Mouse (Mus musculus): Measurements from ENCODE around the gene Mrpl24.

Gene Mrpl24

DNA sequence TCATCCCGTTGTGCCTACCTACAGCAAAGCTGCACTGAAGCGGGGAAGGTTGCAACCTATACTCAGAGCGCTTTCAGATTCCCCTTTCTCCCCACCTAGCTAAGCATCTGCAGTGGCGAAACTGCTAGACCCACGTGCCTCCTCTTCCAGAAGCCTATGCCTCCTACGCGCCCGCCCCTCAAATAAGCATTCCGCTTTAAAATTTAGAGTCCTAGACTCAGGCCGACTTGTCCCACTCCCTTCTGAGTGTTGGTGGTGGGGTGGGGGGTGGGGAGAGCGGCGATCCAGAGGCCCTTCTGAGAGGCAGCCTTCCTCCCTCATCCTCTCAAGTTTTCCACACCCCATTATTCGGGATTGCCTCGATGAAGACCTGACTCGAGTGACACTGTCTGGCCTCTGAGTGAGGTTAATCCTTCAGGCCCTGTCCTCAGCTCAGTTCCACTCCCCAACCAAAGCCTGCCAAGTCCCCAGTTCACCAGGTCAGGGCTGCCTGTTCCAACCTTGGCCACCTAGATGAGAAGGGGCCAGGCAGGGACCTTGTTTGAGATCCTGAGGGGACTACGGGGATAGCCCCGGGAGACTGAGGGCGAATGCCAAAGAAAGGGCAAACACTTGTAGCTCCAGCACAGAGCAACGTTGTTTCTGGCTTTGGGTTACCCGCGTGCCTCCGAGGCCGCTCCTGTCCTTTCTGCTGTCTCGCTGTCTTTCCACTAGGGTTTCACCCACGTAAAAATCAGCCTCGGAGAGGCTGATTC lies 27.9 kb downstream of the Mrpl24 start:
- DNase-seq (ENCODE audit: low spot score in 2 of 2) = no peak

DNA sequence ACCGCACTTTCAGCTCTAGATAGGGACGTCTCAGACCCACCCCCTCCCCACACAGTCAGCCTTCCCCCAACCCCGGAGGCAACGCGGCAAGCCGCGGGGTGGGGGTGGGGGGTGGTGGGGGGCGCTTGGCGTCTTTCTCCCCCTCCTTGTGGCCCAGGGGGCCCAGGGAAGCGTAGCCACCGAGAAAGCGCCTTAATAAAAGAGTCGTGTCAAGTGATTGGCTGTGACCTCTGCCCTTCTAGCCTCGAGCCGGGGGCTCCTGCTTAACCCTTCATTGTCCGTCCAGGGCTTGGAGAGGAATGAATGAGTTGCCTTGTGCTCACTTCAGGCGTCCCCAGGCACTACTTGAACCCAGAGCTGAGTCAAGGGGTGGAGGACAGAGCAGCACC lies 28.5 kb downstream of the Mrpl24 start:
- DNase-seq (ENCODE audit: low spot score in 2 of 2) = no peak

DNA sequence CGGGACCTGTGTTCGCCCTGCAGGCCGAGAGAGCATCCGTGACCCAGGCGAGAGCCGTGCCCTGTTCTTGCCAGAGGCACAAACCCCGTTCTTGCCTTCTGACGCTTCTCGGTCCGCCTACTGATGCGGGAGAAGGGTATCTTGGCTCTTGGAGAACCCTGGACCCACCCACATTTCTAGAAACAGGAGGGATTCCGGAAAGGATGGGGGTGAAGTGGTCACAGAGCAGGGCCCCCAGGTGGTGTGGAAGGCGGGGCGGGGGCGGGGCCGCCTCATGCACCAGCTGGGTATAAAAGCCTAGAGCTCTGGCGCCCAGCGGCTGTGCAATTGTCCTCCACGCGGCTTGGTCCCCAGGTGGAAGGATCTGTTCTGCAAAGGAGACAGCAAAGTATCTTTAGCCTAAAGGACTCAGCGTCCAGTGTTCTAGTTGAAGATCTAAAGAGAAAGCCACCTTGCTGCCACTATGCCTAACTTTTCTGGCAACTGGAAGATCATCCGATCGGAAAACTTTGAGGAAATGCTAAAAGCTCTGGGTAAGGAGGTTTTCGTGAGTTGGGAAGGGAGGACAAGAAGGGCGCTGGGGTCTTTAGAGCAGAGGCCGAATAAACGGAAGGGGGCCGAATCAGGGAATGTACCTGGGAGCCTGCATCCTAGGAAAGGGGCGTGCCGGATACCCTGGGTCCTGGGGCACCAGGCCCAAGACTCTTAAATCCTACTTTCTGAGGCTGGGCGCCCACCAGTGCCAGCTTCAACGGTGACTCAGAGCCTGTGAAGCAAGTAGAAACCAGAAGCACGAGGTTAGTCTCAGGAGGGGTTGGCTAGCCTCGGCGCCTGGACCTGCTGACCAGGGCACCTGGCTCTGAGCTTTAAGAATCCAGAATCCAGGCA lies 29.3 kb downstream of the Mrpl24 start, which contains the start of gene Crabp2:
Crabp2 (plus strand) TSS at position 289 of the 888 bp plus-strand sequence.
- no peak for DNase-seq (ENCODE audit: low spot score in 2 of 2)

DNA sequence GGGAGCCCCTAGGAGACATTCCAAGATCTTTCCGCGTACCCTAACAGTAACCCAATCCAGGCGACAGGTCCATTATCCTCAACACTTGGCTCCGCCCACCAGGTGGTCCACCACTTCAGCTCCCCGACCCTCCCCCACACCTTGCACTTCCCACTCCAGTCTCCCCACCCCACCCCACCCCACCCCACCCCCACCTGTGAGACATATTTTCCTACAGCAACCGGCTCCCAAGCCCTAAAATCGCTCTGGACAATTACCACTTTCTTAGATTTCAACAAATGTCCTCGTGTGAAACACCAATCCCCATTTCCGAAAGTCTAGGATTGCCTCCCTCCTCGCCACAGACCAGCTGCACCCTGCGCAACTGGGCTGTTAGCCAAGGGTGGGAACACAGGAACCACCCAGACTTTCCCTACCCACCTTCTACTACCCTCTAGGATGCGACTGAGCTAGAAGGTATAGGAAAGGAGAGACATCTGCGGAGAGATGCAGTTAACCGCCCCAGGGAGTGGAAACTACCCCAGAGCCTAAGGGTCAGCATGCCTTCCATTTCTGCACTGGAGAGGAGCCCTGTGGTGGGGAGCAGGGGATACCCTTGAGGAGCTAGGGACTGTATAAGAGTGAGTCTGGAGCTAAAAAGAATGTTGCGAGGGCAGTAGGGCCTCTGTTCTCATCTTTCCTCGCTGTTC lies 30.1 kb downstream of the Mrpl24 start:
- no peak for DNase-seq (ENCODE audit: low spot score in 2 of 2)

DNA sequence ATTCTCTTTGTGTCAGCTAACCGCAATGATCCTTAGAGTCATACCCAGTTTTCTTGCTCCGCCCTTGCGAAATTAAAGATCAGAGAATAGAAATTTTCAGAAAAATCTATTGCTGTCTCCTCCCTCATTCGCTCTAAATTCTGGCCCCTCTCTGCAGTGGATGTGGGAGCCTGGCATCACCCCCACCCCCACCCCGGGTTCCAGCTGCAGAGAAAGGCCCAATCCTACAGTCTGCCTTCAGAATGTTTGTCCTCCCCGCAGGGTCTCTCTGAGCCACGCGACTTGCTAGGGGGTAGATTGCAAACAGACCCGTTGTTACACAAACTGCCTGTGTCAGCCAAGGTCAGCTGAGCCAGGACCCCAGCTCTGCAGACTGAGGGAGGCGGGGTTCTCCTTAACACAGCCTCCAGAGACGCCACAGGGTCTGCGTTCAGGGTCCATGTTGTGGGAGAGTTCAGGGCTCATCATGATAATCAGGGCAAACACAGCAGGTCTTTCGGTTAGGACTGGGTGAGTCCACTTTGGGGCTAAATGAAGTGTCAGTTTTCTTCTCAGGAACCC lies 30.7 kb downstream of the Mrpl24 start:
- no peak for DNase-seq (ENCODE audit: low spot score in 2 of 2)

DNA sequence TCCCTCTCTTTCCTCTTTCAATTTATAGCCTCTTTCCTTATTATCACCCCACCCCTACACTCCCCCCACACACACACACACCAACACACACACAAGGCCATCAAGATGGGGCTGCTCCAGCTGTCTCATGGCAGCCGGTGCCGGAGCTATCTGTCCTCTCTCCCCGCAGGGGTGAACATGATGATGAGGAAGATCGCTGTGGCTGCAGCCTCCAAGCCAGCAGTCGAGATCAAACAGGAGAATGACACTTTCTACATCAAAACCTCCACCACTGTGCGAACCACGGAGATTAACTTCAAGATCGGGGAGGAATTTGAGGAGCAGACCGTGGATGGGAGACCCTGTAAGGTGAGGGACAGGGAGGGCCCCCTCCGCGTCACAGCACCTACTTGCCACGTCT lies 32.6 kb downstream of the Mrpl24 start:
- DNase-seq (ENCODE audit: low spot score in 2 of 2) = no peak

DNA sequence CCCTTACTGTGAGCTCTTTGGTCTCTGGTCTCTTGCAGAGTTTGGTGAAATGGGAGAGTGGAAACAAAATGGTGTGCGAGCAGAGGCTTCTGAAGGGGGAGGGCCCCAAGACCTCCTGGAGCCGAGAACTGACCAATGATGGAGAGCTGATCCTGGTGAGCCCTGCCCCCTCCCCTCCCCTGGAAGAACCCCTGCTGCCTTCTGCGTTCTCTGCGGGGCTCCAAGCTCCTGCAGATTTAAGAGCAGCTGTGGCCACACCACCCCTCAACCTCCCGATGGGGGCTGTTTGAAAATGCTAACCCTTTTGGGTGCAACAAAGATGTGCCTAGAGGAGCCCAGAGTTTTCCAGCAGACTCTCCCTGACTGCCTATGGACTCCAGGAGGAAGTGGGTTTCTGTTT lies 33.1 kb downstream of the Mrpl24 start:
- no peak for DNase-seq (ENCODE audit: low spot score in 2 of 2)

DNA sequence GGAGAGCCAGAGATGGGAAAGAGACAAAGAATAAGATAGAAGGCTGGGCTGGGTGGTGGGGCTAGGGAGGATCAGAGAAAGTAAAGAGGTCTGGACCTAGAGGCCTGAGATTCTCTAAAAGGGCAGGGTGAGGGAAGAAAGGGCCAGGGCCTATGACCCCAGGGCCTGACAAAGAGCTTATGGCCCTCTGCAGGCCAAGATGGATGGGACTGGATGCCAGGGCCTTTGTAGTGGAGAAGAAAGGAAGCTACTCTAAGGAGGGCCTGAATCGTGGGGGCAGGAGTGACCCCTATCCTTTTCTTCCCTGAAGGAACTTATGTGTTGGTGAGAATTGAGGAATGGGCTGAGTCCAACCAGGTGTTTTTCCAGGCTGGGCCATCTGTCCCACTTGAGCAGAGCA lies 38.8 kb downstream of the Mrpl24 start:
- no peak for DNase-seq (ENCODE audit: low spot score in 2 of 2)

DNA sequence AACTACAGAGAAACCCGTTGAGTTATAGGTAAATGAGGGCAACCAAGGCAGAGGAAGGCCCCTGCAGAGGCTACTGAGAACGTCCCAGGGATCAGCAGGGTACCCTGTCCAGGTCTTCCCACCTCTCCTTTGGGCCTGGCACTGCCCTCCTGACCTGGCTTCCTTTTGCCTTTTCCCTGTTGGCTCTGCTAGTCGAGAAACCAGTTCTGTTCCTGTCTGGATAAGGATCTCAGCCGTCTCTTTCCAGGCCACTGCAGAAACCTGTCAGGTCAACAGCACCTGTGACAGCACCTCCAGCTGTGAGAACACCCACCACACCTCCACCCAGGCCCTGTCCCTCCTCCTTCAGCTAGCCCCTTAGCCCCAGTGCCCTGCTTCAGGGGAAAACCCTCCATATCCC lies 39.2 kb downstream of the Mrpl24 start:
- no peak for DNase-seq (ENCODE audit: low spot score in 2 of 2)

DNA sequence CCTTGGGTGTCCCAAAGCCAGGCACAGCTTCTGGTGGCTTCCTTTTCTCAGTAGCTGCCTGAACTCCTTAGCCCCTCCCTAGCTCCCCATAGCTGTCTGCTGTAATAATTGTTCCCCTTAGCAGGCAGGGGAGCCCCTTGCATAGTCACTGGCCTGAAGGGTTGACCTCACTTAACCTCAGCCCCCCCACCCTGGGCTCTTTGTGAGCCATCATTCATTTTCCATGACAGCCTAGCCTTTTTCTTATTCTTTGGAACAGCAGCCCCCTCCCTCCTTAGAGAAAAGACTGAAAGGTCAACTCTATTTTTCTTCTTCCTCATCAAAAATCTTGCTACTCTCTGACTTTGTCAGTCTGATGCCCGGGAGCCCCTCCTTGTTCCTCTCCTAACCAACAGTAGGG lies 39.7 kb downstream of the Mrpl24 start:
- no peak for DNase-seq (ENCODE audit: low spot score in 2 of 2)

DNA sequence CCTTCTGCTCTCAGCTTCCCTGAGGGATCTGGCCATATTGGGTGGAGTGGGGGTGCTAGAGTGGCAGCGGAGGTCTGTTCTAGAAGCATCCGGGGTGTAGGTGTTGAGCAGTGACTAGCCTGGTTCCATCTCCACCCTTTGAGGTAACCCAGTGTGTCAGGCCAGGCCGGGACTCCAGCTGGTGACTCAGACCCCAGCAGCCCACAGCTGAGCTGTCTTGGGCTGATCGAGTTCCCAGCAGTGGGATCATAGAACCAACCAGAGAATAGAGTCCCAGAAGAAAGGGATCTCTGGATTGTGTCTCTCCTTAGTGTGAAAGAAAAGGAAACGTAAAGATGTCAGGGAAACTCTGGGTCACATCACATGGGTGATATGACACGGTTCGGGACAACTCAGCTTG lies 40.1 kb downstream of the Mrpl24 start:
- no peak for DNase-seq (ENCODE audit: low spot score in 2 of 2)

DNA sequence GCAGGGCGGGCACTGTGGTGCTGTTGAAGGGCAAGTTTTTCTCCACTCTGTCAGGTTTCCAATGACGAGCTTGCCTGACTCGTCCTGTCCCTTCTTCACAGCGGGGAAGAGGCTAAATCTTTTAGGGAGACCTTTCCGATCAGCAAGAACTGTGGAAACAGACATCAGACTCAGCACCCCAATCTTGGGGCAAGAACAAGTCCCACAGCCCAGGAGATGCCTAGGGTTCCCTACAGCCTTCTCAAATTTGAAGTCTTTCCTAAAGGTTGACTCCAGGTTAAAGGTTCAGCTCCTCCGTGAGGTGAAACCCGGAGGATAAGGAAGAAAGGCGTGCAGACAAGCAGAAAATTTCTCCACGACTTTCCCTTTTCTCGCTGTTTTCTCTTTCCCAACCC lies 40.9 kb downstream of the Mrpl24 start:
- no peak for DNase-seq (ENCODE audit: low spot score in 2 of 2)

DNA sequence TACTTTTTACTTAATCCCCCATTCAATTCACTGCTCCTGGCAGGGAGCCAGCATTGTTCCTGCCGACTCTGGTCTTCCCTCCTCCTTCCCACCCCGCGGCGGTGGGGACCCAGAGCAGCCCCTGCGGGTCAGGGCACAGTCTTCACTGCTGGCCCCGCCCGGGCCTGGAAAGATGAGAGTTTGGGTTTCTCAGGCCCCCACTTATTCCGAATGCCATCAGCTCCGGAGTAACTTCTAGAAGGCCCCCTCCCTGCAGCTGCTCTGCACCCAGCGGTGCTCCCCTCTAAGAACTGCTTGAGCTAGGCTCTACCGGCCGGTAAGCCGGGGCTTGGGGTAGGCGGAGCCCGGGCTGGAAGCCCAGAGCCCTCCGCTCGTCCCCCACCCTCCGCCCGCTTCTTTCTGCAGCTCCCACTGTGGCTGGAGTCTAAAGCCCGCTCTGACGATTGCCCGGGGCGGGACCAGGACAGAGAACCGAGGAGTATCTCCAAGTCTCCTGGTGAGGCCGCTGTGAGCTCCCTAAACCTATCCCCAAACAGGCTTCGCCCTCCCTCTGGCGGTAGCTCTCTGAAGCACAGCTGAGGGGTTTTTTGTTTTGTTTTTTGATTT lies 41.4 kb downstream of the Mrpl24 start:
- DNase-seq (ENCODE audit: low spot score in 2 of 2) = peak; percentile 48 to 56

DNA sequence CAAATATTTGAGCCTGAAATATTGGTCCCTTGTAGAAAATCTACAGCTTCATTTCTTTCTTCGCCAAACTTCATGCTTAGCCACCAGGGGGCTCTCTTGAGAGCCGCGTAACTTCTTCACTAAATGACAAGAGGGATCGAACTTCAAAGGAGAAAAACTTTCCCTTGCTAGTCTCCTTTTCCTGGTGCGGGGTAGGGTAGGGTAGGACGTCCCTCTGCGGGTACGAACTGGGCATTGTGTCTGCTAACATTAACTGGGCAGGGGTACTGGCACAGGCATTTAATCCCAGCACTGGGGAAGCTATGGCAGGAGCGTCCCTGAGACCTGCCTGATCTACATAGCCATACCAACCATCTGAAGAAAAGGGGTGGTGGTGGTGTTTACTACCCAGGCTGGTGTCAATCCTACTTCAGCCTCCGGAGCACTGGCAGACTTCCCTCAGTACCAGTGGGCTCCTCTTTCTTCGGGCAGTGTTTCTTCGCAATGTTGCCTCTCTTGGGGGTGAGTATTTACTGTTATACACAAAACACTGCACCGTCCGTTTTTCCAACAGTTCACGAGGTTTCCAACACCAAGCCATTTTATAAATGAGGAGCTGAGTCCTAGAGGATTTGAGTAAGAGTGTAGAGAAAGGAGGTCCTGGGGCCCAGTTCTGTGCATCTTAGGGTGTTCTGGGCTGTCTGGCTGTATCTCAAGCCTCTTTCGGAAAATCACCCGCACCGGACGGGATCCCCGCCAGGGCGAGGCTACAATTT lies 51.1 kb downstream of the Mrpl24 start:
- DNase-seq (ENCODE audit: low spot score in 2 of 2) = no peak

DNA sequence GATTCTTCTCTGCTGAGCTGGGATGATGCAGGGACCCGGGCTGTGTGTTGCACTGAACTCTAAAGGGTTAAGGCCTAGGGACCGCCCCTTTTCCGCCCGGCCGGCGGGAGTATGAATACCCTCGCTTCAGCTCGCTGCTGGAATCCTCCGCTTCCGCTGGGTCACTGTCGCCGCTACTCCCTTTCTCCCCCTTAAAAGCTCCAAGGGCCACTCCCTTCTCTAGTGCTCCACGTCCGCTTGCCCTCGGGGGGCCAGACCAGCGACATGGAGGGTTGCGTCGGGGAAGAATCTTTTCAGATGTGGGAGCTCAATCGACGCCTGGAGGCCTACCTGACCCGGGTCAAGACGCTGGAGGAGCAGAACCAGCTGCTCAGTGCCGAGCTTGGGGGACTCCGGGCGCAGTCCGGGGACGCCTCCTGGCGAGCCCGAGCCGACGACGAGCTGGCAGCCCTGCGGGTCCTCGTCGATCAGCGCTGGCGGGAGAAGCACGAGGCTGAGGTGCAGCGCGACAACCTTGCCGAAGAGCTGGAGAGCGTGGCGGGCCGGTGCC lies 51.7 kb downstream of the Mrpl24 start, which contains the start of gene Nes:
Nes (plus strand) TSS at position 140 of the 550 bp plus-strand sequence.
- no peak for DNase-seq (ENCODE audit: low spot score in 2 of 2)

DNA sequence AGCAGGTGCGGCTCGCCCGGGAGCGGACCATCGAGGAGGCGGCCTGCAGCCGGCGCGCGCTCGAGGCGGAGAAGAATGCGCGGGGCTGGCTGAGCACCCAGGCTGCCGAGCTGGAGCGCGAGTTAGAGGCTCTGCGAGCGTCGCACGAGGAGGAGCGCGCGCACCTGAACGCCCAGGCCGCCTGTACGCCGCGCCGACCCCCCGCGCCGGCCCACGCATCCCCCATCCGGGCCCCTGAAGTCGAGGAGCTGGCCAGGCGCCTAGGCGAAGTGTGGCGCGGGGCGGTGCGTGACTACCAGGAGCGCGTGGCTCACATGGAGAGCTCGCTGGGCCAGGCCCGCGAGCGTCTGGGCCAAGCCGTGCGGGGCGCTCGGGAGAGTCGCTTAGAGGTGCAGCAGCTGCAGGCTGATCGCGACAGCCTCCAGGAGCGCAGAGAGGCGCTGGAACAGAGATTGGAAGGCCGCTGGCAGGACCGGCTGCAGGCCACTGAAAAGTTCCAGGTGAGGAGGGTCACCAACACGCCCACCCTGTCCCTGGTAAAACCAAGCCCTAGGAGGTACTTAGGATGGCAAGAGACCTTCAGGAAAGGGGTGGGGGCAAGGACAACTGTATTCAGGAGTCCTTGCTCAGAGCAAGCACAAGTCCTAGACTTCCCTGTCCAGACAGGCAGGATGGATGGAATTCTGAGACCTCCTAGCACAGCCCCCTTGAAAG lies 52.3 kb downstream of the Mrpl24 start:
- no peak for DNase-seq (ENCODE audit: low spot score in 2 of 2)

DNA sequence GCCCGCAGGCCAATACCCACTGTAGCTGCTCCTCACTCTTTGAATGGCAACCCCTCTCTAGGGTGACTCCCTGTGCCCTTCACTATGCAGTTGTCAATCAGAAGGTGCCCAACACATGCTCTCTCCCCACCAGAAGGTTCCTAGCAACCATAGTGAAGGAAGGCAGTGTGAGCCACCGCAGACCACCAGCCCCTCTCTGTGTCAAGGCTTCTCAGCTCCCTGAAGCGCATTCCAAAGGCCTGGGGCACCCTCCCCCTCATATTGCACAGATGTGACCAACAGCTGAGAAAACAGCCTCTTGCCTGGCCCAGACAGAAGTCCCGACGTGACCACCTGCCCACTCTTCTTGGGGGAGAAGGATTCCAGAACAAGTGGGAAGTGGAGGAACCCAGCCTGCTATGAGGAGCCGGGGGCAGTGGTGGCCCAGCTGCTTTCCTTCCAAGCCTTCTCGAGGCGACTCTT lies 52.9 kb downstream of the Mrpl24 start:
- DNase-seq (ENCODE audit: low spot score in 2 of 2) = no peak

DNA sequence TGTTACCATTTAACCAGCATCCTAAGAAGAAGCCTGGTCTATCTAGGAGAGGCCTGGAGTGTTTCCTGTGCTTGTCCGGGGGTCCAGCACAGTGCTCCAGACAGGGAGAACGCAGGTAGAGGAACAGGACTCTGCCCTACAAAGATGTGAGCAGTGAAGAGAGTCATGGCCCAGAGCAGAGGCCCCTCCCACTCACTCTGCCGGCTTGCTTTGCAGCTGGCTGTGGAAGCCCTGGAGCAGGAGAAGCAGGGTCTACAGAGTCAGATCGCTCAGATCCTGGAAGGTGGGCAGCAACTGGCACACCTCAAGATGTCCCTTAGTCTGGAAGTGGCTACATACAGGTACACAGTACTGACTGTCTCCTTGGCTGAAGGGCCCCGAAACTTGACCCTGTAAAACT lies 53.5 kb downstream of the Mrpl24 start:
- no peak for DNase-seq (ENCODE audit: low spot score in 2 of 2)

All from frontal cortex, postnatal 25 days (tissue).